Mouse (Mus musculus) C2C12 (cell line): ENCODE data around the gene Dagla.

Experiments used
- CTCF ChIP-seq: IDR thresholded peaks from one replicate; pipeline ENCODE4 v1.5.1; 2011; ENCODE audit not compliant: control insufficient read depth, insufficient read depth, insufficient read length
- MYOD1 ChIP-seq: IDR thresholded peaks from one replicate; pipeline ENCODE4 v1.6.1; 2011; ENCODE audit warnings: low read depth; ENCODE audit not compliant: control insufficient read depth, insufficient read length
- USF1 ChIP-seq: IDR thresholded peaks from one replicate; pipeline ENCODE4 v1.6.1; 2011; ENCODE audit warnings: low read depth, mild to moderate bottlenecking, control low read depth, moderate library complexity

GRCm38 (mm10) chr19:10244183-10244582, 60.5 kb downstream of the Dagla start:
- TF ChIP-seq MYOD1, result no peak
- peak; percentile 73 for TF ChIP-seq CTCF
- no peak for TF ChIP-seq USF1
